ENCODE assay signal across 8 mouse cellular contexts in the genomic region with DNA sequence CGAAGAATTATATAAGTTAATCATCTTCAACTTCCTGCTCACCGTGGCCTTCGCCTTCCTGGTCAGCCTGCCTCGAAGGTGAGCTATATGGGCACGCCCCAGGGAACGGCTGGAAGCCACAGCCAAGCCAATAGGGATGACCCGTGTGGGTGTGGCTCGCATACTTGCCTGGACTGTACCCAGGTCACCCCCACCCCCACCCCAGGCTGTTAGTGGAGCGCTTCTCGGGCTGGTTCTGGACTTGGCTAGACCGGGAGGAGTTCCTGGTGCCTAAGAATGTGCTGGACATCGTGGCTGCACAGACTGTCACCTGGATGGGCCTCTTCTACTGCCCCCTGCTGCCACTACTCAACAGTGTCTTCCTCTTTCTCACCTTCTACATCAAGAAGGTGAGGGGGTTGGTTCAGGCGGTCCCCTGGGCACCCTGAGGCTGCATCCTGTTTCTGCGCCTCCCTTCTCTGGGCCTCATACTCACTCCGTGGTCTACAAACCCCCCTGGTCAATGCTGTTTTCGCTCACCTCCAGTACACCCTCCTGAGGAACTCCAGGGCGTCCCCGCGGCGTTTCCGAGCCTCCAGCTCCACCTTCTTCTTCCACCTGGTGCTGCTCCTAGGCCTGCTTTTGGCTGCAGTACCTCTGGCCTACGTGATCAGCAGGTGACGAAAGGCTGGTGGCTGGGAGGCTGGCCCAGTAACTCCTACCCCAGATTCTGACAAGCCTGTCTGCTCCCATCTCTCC. TPM values are rescaled to one million over a fixed set of nuclear protein-coding genes. Genes with fewer than 3 reads are reported as not detected.
DNase-seq lines count a peak whose midpoint lies in the region; ATAC-seq and TF ChIP-seq lines count a peak whose summit lies in the region.

No protein-coding gene starts in this region.

- no peaks in the 10 kb centered on the region for H3K36me3 ChIP-seq in midbrain, embryonic 10.5 days
- no peaks in the 10 kb centered on the region for H3K36me3 ChIP-seq in midbrain, embryonic 16.5 days (ENCODE audit: control insufficient read depth, insufficient read depth, low read length)
- H3K36me3 ChIP-seq in embryonic facial prominence, embryonic 14.5 days (ENCODE audit: control insufficient read depth, insufficient read depth, low read length), result no peaks in the 10 kb centered on the region
- no peaks in the 10 kb centered on the region for H3K36me3 ChIP-seq in midbrain, embryonic 13.5 days

- no peaks in the 10 kb centered on the region for H3K9me3 ChIP-seq in midbrain, embryonic 10.5 days (replicated peaks)
- H3K9me3 ChIP-seq in midbrain, embryonic 16.5 days (replicated peaks; ENCODE audit: control insufficient read depth, low read length, poor library complexity, severe bottlenecking), result no peaks in the 10 kb centered on the region
- no peaks in the 10 kb centered on the region for H3K9me3 ChIP-seq in embryonic facial prominence, embryonic 14.5 days (ENCODE audit: control insufficient read depth, low read length)
- no peaks in the 10 kb centered on the region for H3K9me3 ChIP-seq in midbrain, embryonic 13.5 days

- H3K4me2 ChIP-seq in midbrain, embryonic 16.5 days (ENCODE audit: low read length), result no peak overlapping the region; the same call in 1 of the 2 replicates
- peak overlapping the region; percentile 35 for H3K4me2 ChIP-seq in embryonic facial prominence, embryonic 14.5 days (ENCODE audit: low read depth, low read length)
- no peak overlapping the region for H3K4me2 ChIP-seq in midbrain, embryonic 13.5 days (replicated peaks)

- no peak overlapping the region for H3K27ac ChIP-seq in midbrain, embryonic 10.5 days (replicated peaks)
- H3K27ac ChIP-seq in midbrain, embryonic 16.5 days (ENCODE audit: low read length), result no peak overlapping the region
- no peak overlapping the region for H3K27ac ChIP-seq in embryonic facial prominence, embryonic 14.5 days (replicated peaks; ENCODE audit: low read depth, low read length)
- no peak overlapping the region for H3K27ac ChIP-seq in midbrain, embryonic 13.5 days
- H3K27ac ChIP-seq in layer of hippocampus, adult 2 months, result no peak overlapping the region

- 31% methylated on average over 23 of the region's 23 CpGs for WGBS in midbrain, embryonic 10.5 days
- 32% methylated on average over 22 of the region's 23 CpGs for WGBS in midbrain, embryonic 16.5 days
- WGBS in embryonic facial prominence, embryonic 14.5 days, result 32% methylated on average over 20 of the region's 23 CpGs
- 32% methylated on average over 23 of the region's 23 CpGs for WGBS in midbrain, embryonic 13.5 days

- H3K4me3 ChIP-seq in midbrain, embryonic 10.5 days, result peak overlapping the region; percentile 35
- H3K4me3 ChIP-seq in midbrain, embryonic 16.5 days (ENCODE audit: low read depth, low read length), result no peak overlapping the region
- H3K4me3 ChIP-seq in embryonic facial prominence, embryonic 14.5 days (ENCODE audit: low read depth, low read length), result no peak overlapping the region
- no peak overlapping the region for H3K4me3 ChIP-seq in midbrain, embryonic 13.5 days (replicated peaks)
- H3K4me3 ChIP-seq in layer of hippocampus, adult 2 months, result no peak overlapping the region

- H3K27me3 ChIP-seq in midbrain, embryonic 10.5 days (ENCODE audit: low read depth, poor library complexity, severe bottlenecking), result peaks cover 46% of the 10 kb centered on the region
- H3K27me3 ChIP-seq in midbrain, embryonic 16.5 days (ENCODE audit: control insufficient read depth, insufficient read depth, low read depth, low read length), result peaks cover 11% of the 10 kb centered on the region
- no peaks in the 10 kb centered on the region for H3K27me3 ChIP-seq in embryonic facial prominence, embryonic 14.5 days (replicated peaks; ENCODE audit: control insufficient read depth, insufficient read depth, low read length)
- peaks cover 35% of the 10 kb centered on the region for H3K27me3 ChIP-seq in midbrain, embryonic 13.5 days

- DNase-seq in midbrain, embryonic 10.5 days (ENCODE audit: low spot score), result no peak
- no peak for DNase-seq in embryonic facial prominence, embryonic 14.5 days (ENCODE audit: low spot score)
- DNase-seq in kidney, postnatal 14 days, result peak; percentile 77
- no peak for DNase-seq in layer of hippocampus, postnatal 25 days (ENCODE audit: extremely low spot score in 1 of 2, low spot score in 1 of 2)
- no peak for DNase-seq in layer of hippocampus, adult 2 months (ENCODE audit: low spot score in 2 of 2)
- DNase-seq in testis, postnatal 10 days (ENCODE audit: low spot score), result no peak

- no peak for ATAC-seq in midbrain, embryonic 16.5 days
- ATAC-seq in embryonic facial prominence, embryonic 14.5 days (ENCODE audit: low read depth), result no peak
- ATAC-seq in midbrain, embryonic 13.5 days, result peak; percentile 15; the same call in 1 of the 2 replicates

- peaks cover 32% of the 10 kb centered on the region for H3K4me1 ChIP-seq in midbrain, embryonic 10.5 days
- H3K4me1 ChIP-seq in midbrain, embryonic 16.5 days (ENCODE audit: control insufficient read depth, insufficient read depth, low read length), result no peaks in the 10 kb centered on the region
- H3K4me1 ChIP-seq in embryonic facial prominence, embryonic 14.5 days (ENCODE audit: control insufficient read depth, insufficient read depth, low read length), result peaks cover 9% of the 10 kb centered on the region
- H3K4me1 ChIP-seq in midbrain, embryonic 13.5 days (replicated peaks), result peaks cover 5% of the 10 kb centered on the region; the same call in 1 of the 2 replicates

- no peak; the same call in 1 of the 2 replicates for TF ChIP-seq CTCF in layer of hippocampus, adult 2 months (conservative IDR thresholded peaks at IDR 0.05)

- no peak overlapping the region for H3K9ac ChIP-seq in midbrain, embryonic 16.5 days (ENCODE audit: low read depth, low read length)
- no peak overlapping the region for H3K9ac ChIP-seq in embryonic facial prominence, embryonic 14.5 days (ENCODE audit: low read depth, low read length)
- H3K9ac ChIP-seq in midbrain, embryonic 13.5 days (replicated peaks), result no peak overlapping the region

RNA-seq across cellular contexts. Expression of a gene that starts 6.6 kb away (rescaled TPM):
- polyA plus RNA-seq in midbrain, embryonic 10.5 days (2016; fragmentation: Nextera tagmentation; extraction: Ambion mirVana), result 1.4 and 2.2 TPM in 2 replicates
- not detected in 2 replicates for polyA plus RNA-seq in midbrain, embryonic 16.5 days (2015; fragmentation: Nextera tagmentation; extraction: Ambion mirVana)
- polyA plus RNA-seq in embryonic facial prominence, embryonic 14.5 days (2014; fragmentation: Nextera tagmentation; extraction: Ambion mirVana), result not detected in 2 replicates
- polyA plus RNA-seq in midbrain, embryonic 13.5 days (2015; fragmentation: Nextera tagmentation; extraction: Ambion mirVana), result not detected in 2 replicates
- under 1 TPM in 1 of 2 experiments, not detected in 1; 0.35 TPM for total RNA-seq in layer of hippocampus, postnatal 25 days (2021)
- under 1 TPM; 0.34 to 0.46 TPM for total RNA-seq in layer of hippocampus, adult 2 months (2021)

RNA-seq across cellular contexts. Expression of a gene that starts 8.9 kb away (rescaled TPM):
- 10.1 and 10.5 TPM in 2 replicates for polyA plus RNA-seq in midbrain, embryonic 10.5 days (2016; fragmentation: Nextera tagmentation; extraction: Ambion mirVana)
- polyA plus RNA-seq in midbrain, embryonic 16.5 days (2015; fragmentation: Nextera tagmentation; extraction: Ambion mirVana), result 4.2 and 4.5 TPM in 2 replicates
- polyA plus RNA-seq in embryonic facial prominence, embryonic 14.5 days (2014; fragmentation: Nextera tagmentation; extraction: Ambion mirVana), result 16.5 and 17.6 TPM in 2 replicates
- polyA plus RNA-seq in midbrain, embryonic 13.5 days (2015; fragmentation: Nextera tagmentation; extraction: Ambion mirVana), result 3.9 and 4.1 TPM in 2 replicates
- 1 to 10 TPM; 5.3 to 5.5 TPM for total RNA-seq in layer of hippocampus, postnatal 25 days (2021)
- total RNA-seq in layer of hippocampus, adult 2 months (2021), result 1 to 10 TPM; 6.6 to 8.4 TPM

RNA-seq across cellular contexts. Expression of a gene that starts 9.0 kb away (rescaled TPM):
- 0.78 and 0.93 TPM in 2 replicates for polyA plus RNA-seq in midbrain, embryonic 10.5 days (2016; fragmentation: Nextera tagmentation; extraction: Ambion mirVana)
- polyA plus RNA-seq in midbrain, embryonic 16.5 days (2015; fragmentation: Nextera tagmentation; extraction: Ambion mirVana), result 0.73 and 1.6 TPM in 2 replicates
- polyA plus RNA-seq in embryonic facial prominence, embryonic 14.5 days (2014; fragmentation: Nextera tagmentation; extraction: Ambion mirVana), result 1.1 and 1.3 TPM in 2 replicates
- 1.3 and 1.4 TPM in 2 replicates for polyA plus RNA-seq in midbrain, embryonic 13.5 days (2015; fragmentation: Nextera tagmentation; extraction: Ambion mirVana)
- under 1 TPM; 0.35 to 0.89 TPM for total RNA-seq in layer of hippocampus, postnatal 25 days (2021)
- total RNA-seq in layer of hippocampus, adult 2 months (2021), result under 1 TPM; 0.64 to 0.91 TPM

RNA-seq across cellular contexts. Expression of a gene that starts 18.6 kb away (rescaled TPM):
- polyA plus RNA-seq in midbrain, embryonic 10.5 days (2016; fragmentation: Nextera tagmentation; extraction: Ambion mirVana), result 0.14 and 0.58 TPM in 2 replicates
- polyA plus RNA-seq in midbrain, embryonic 16.5 days (2015; fragmentation: Nextera tagmentation; extraction: Ambion mirVana), result 0.99 and 1.6 TPM in 2 replicates
- 0.25 and 0.86 TPM in 2 replicates for polyA plus RNA-seq in embryonic facial prominence, embryonic 14.5 days (2014; fragmentation: Nextera tagmentation; extraction: Ambion mirVana)
- 0.55 and 0.70 TPM in 2 replicates for polyA plus RNA-seq in midbrain, embryonic 13.5 days (2015; fragmentation: Nextera tagmentation; extraction: Ambion mirVana)
- total RNA-seq in layer of hippocampus, postnatal 25 days (2021), result 1 to 10 TPM; 1.9 to 3.2 TPM
- 1 to 10 TPM; 1.6 to 1.7 TPM for total RNA-seq in layer of hippocampus, adult 2 months (2021)

RNA-seq across cellular contexts. Expression of a gene that starts 18.6 kb away (rescaled TPM):
- 36.2 and 39.4 TPM in 2 replicates for polyA plus RNA-seq in midbrain, embryonic 10.5 days (2016; fragmentation: Nextera tagmentation; extraction: Ambion mirVana)
- polyA plus RNA-seq in midbrain, embryonic 16.5 days (2015; fragmentation: Nextera tagmentation; extraction: Ambion mirVana), result 12.8 and 13.8 TPM in 2 replicates
- 74.0 and 78.6 TPM in 2 replicates for polyA plus RNA-seq in embryonic facial prominence, embryonic 14.5 days (2014; fragmentation: Nextera tagmentation; extraction: Ambion mirVana)
- polyA plus RNA-seq in midbrain, embryonic 13.5 days (2015; fragmentation: Nextera tagmentation; extraction: Ambion mirVana), result 14.3 and 15.0 TPM in 2 replicates
- 10 to 100 TPM; 10.8 to 11.1 TPM for total RNA-seq in layer of hippocampus, postnatal 25 days (2021)
- total RNA-seq in layer of hippocampus, adult 2 months (2021), result 10 to 100 TPM; 10.2 to 13.4 TPM
